Mouse (Mus musculus) lung, embryonic 14.5 days (tissue): Measurements from ENCODE around the gene Gm21677. TPM values are rescaled to one million over a fixed set of nuclear protein-coding genes. Genes with fewer than 3 reads are reported as not detected.
"Not testable (repeated sequence)": the region's sequence is repeated elsewhere in the genome, so short reads cannot be mapped to it uniquely, and the experiment has no call there.

Source experiments
- ATAC-seq: fragments of 200-750 bp; cut with Nextera tagmentation; 2 replicates; pipeline ENCODE4 v1.8.0; 2017; ENCODE audit warnings: mild to moderate bottlenecking, moderate TSS enrichment, moderate library complexity; ENCODE audit not compliant: insufficient read depth
- DNase-seq: peaks from one replicate; pipeline ENCODE4 v3.0.0-alpha.2; 2015
- H3K27ac ChIP-seq: fragments of 300-500 bp; sonication (generic); 2 replicates; pipeline ENCODE4 v1.5.1; 2014; ENCODE audit warnings: low read depth, mild to moderate bottlenecking, moderate library complexity
- H3K27me3 ChIP-seq: fragments of 300-500 bp; sonication (generic); 2 replicates; pipeline ENCODE4 v1.6.1; 2014; ENCODE audit warnings: low read length, control low read depth; ENCODE audit not compliant: insufficient read depth
- H3K36me3 ChIP-seq: fragments of 300-500 bp; sonication (generic); 2 replicates; pipeline ENCODE4 v1.6.1; 2014; ENCODE audit warnings: control low read depth; ENCODE audit not compliant: insufficient read depth
- H3K4me1 ChIP-seq: fragments of 300-500 bp; sonication (generic); 2 replicates; pipeline ENCODE4 v1.6.1; 2014; ENCODE audit warnings: antibody characterized with exemption, control low read depth; ENCODE audit not compliant: insufficient read depth
- H3K4me2 ChIP-seq: fragments of 300-500 bp; sonication (generic); 2 replicates; pipeline ENCODE4 v1.6.1; 2014; ENCODE audit warnings: mild to moderate bottlenecking
- H3K4me3 ChIP-seq: fragments of 300-500 bp; sonication (generic); 2 replicates; pipeline ENCODE4 v1.5.1; 2014; ENCODE audit warnings: low read depth, low read length
- H3K9ac ChIP-seq: fragments of 300-500 bp; sonication (generic); 2 replicates; pipeline ENCODE4 v1.6.1; 2014
- H3K9me3 ChIP-seq: fragments of 300-500 bp; sonication (generic); 2 replicates; pipeline ENCODE4 v1.6.1; 2016; ENCODE audit warnings: low read depth, low read length, control low read depth
- WGBS: fragments of 180-500 bp; shearing (Covaris S2); extraction: QIAGEN DNeasy Blood & Tissue Kit; methylation state at CpG from one replicate; pipeline ENCODE4 v1.1.7; 2014; 5-methylcytosine and 5-hydroxymethylcytosine counted together
- polyA plus RNA-seq: library from polyadenylated mRNA; unstranded; fragments of >200 nt; fragmentation: Nextera tagmentation; extraction: Ambion mirVana; gene quantifications from 2 replicates; pipeline ENCODE4 v1.2.1, GENCODE M21; 2014

Gm21677 gene
- not detected in 2 replicates for polyA plus RNA-seq

- not testable (repeated sequence) for DNase-seq, H3K4me3 ChIP-seq, H3K27ac ChIP-seq, H3K27me3 ChIP-seq, H3K9me3 ChIP-seq, H3K4me1 ChIP-seq, H3K9ac ChIP-seq, H3K4me2 ChIP-seq, H3K36me3 ChIP-seq, ATAC-seq
- WGBS: no CpG with 5 or more reads among the region's 9 CpGs
Measured at GRCm38 (mm10) chrY:3306349-3306748, at the start of gene Gm21677. Gm21677 (minus strand) TSS chrY:3306449.

GRCm38 (mm10) chrY:3345229-3345628, 39.0 kb upstream of the Gm21677 start, which contains the start of gene Gm21693:
Gm21693 (minus strand) TSS chrY:3345329.
- not testable (repeated sequence) for H3K27me3 ChIP-seq, H3K4me2 ChIP-seq, H3K4me1 ChIP-seq, H3K4me3 ChIP-seq, H3K9ac ChIP-seq, DNase-seq, ATAC-seq, H3K36me3 ChIP-seq, H3K27ac ChIP-seq, H3K9me3 ChIP-seq
- no CpG with 5 or more reads among the region's 9 CpGs for WGBS

GRCm38 (mm10) chrY:3340661-3341060, 34.4 kb upstream of the Gm21677 start:
- ATAC-seq, H3K4me3 ChIP-seq, H3K27ac ChIP-seq, H3K9me3 ChIP-seq, H3K4me1 ChIP-seq, H3K4me2 ChIP-seq, H3K36me3 ChIP-seq, H3K27me3 ChIP-seq, DNase-seq, H3K9ac ChIP-seq: not testable (repeated sequence)
- 71% methylated on average over 1 of the region's 11 CpGs for WGBS

Other genes with a start within 250 kb of the Gm21677 start
- gene Gm21693, start 38.9 kb upstream of the Gm21677 start, polyA plus RNA-seq: not detected in 2 replicates
- not detected in 2 replicates for gene Gm21704, start 103.7 kb upstream of the Gm21677 start, polyA plus RNA-seq
- gene Gm21708, start 103.7 kb upstream of the Gm21677 start, polyA plus RNA-seq: not detected in 2 replicates